Mouse (Mus musculus) embryonic stem cell, embryonic (primary cell): ENCODE measurements around the gene Pdzd7.

Experiments used
- CTCF ChIA-PET, 4 experiments: fragments of 300-600 bp in 2 of 4; fragments of 350-600 bp in 2 of 4; sonication (Branson Sonifier 250); formaldehyde crosslinking; loops; one replicate each; lab custom pipeline; 2022; ENCODE audit warnings: inconsistent platforms in 2 of 4; lab: Charles Lee
- POLR2A ChIA-PET, 4 experiments: fragments of 300-600 bp in 2 of 4; fragments of 350-600 bp in 2 of 4; sonication (Branson Sonifier 250); formaldehyde crosslinking; loops; one replicate each; lab custom pipeline; 2022; ENCODE audit warnings: antibody characterized with exemption in 4 of 4, inconsistent platforms in 1 of 4; lab: Charles Lee

Pdzd7 gene

DNA sequence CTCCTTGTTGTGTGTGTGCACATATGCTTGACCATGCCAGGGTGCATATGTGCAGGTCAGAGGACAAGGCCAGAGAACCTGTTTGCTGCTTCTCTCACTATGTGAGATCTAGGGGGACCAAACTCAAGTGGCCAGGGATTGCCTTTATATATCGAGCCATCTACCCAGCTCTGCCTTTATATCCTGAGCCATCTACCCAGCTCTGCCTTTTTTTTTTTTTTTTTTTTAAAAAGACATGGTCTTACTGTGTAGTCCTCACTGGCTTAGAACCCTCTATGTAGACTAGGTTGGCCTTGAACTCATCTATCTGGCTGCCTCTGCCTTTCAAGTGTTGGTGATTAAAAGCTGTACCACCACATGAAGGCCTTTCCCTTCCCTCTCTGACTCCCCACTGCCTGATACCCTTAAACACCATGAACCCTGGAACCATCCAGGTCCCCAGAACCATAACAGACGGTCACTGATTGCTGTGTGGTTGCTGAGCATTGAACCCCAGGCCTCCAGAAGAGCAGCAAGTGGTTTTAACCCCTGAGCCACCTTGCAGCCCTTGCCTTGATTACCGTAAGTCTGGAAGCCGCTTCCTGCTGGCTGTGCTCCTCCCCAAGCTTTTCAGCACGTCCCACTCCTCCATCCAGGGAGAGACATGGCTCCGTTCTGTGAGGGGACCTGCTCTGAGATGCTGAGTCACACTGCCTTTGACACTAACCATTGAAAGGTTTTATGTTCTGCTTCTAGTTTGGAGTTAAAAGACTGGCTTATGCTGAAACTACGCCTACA, 41.6 kb downstream of the Pdzd7 start:
- ChIA-PET POLR2A (interaction anchor here in 3 of 4 experiments (0.6 to 8.6 kb wide), 11 partner anchors 10 to 715 kb away, joined by 3 to 141 read pairs (median 3); partner anchors contain the start of gene Lzts2 (in 2 of the 3)), CTCF (interaction anchor here in 3 of 4 experiments (0.6 to 16.7 kb wide), 8 partner anchors 8 to 1169 kb away, joined by 3 to 523 read pairs (median 4); no protein-coding TSS in a partner anchor)

DNA sequence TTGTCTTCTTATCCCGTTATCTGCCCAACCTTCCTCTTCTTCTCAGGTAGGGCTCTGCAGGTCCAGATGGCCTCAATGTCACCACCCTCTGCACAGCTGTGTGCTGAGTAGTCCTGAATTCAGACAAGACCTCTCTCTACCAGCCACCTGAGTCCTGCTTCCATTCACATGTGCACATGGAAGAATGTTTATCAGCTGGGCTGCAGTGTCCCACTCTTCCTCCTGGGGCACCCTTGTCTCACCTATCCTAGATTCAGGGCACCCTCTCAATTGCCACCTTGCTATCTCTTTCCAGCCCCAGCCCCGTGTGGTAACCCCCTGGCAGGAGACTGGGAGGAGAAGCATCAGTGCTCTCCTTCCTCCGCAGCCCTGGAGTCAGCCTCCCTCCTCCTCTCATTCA, 43.2 kb downstream of the Pdzd7 start:
- CTCF ChIA-PET: interaction anchor here in 3 of 4 experiments (0.5 to 3.3 kb wide), 5 partner anchors 13 to 1508 kb away, joined by 3 to 18 read pairs (median 5); partner anchors contain the start of gene Sema4g (in 1 of the 3)
- POLR2A ChIA-PET: interaction anchor here (0.5 to 8.6 kb wide), 7 partner anchors 13 to 1044 kb away, joined by 3 to 141 read pairs (median 9); partner anchors contain the start of gene Lzts2 (in 2 of the 4)

DNA sequence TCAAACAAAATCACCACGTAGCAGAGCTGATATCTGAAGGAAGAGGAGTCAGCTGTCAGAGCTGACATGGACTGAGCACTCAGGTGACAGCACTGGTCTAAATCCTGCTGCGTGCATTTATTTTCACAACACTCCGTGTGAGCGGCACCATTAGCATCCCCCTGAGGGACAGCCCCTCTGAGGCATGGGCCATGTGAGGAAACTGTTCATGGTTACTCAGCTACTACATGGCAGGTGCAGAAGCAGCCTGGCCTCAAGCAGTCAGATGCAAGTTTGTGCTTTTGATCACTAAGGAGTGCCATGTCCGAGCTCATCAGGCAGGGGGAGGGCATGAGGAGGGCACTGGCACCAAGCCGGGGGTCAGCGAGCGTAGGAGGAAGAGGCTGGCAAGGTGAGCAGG, 45.9 kb downstream of the Pdzd7 start:
- POLR2A ChIA-PET: interaction anchor here in 1 of 4 experiments (0.9 to 8.6 kb wide), 3 partner anchors 13 to 69 kb away, joined by 3 to 141 read pairs (median 4); partner anchors contain the start of genes Lzts2 and Slf2

DNA sequence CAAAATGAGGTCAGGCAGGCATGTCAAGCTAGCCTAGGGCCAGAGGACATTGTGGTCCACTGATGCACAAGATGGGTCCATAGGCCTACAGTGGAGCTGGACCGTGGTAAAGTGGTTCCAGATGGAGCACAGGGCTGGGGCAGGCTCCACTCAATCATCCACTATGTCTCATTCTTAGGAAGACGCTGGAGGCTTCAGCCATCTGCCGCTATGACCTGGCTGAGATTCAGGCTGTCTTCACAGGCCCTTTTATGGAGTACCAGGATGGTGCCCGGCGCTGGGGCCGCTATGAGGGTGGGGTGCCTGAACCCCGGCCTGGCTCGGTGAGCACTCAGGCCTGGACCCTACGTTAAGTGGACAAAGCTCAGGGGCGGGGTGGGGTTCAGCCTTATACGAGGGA, 47.7 kb downstream of the Pdzd7 start:
- ChIA-PET CTCF (interaction anchor here in 3 of 4 experiments (0.6 to 1.4 kb wide), 4 partner anchors 34 to 62 kb away, joined by 3 to 5 read pairs (median 4); no protein-coding TSS in a partner anchor), POLR2A (interaction anchor here in 2 of 4 experiments (1.2 to 1.6 kb wide), 4 partner anchors 9 to 67 kb away, joined by 3 to 4 read pairs (median 3); partner anchors contain the start of genes Mrpl43 (in 1 of the 2) and Slf2 (in 1 of the 2))

More for the DNA sequence above, 45.9 kb downstream of the Pdzd7 start:
- CTCF ChIA-PET: interaction anchor here in 2 of 4 experiments (0.6 to 2.8 kb wide), 3 partner anchors 31 to 279 kb away, joined by 4 to 14 read pairs (median 7); no protein-coding TSS in a partner anchor

DNA sequence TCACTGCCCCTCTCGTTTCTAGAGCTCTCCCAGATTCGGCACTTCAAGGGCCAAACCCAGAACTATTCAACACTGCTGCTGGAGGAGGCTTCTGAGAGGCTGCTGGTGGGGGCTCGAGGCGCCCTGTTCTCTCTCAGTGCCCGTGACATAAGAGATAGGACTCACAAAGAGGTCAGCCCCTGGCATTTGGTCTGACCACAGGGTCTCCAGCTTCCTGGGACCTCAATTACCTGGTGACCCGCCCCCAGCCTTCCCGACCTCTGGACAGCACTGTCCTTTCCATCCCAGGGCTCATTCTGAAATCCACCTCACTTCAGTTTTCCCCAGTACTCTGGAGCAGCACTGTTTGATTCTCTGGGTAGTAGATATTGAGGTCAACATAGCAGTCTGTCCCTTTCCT, 52.8 kb downstream of the Pdzd7 start:
- ChIA-PET POLR2A (interaction anchor here in 2 of 4 experiments (0.8 to 6.5 kb wide), 10 partner anchors 9 to 61 kb away, joined by 3 to 63 read pairs (median 6); partner anchors contain the start of genes Twnk (in 2 of the 2) and Mrpl43 (in 1 of the 2)), CTCF (interaction anchor here in 3 of 4 experiments (0.6 to 4.7 kb wide), 4 partner anchors 11 to 64 kb away, joined by 3 to 28 read pairs (median 6); no protein-coding TSS in a partner anchor)

DNA sequence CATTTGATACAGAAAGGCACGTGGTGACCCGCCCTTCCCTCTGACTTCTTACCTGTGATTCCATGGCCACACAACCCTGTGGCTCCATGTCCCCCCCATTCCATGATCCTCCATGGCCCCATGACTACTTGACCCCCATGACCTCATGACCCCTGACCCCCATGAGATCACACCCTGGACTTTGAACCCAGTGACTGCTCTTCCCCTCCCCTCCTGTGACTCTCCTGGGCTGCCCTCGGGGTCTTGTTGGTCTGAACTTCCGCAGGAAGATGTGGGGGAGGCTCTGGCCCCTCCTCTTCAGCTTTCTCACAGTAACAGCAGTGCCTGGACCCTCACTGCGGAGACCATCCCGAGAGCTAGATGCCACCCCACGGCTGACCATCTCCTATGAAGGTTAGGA, 53.3 kb downstream of the Pdzd7 start:
- CTCF ChIA-PET: interaction anchor here in 3 of 4 experiments (0.5 to 4.7 kb wide), 8 partner anchors 11 to 106 kb away, joined by 3 to 28 read pairs (median 4); partner anchors contain the start of gene Kazald1 (in 1 of the 3)

DNA sequence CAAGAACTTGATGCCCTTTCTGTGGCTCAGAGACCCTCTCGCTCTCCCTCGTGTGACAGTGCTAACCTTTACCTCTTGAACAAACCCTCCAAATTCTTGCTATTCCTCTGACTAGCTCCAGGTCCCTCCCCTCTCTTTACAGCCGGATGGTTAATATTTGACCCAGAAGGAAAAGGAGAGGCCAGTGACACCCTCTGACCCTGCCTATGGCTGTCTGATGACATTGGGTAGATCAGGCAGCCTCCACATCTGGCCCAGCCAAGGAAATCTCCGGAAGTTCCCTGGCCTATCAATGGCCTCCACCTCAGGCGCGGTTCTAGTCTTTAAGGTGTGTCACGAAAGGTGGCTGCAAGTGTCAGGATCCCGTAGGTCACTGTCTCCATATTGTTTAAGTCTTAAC, 54.5 kb downstream of the Pdzd7 start:
- POLR2A ChIA-PET: interaction anchor here (0.5 to 6.5 kb wide), 13 partner anchors 8 to 329 kb away, joined by 3 to 63 read pairs (median 4); partner anchors contain the start of genes Twnk (in 3 of the 4), Mrpl43 (in 2 of the 4) and Lzts2 (in 1 of the 4)
- CTCF ChIA-PET: interaction anchor here in 2 of 4 experiments (1.0 to 4.7 kb wide), 4 partner anchors 21 to 84 kb away, joined by 3 to 28 read pairs (median 6); partner anchors contain the start of gene Kazald1 (in 1 of the 2)

More for the DNA sequence above, 53.3 kb downstream of the Pdzd7 start:
- POLR2A ChIA-PET: interaction anchor here in 3 of 4 experiments (0.6 to 6.5 kb wide), 12 partner anchors 9 to 61 kb away, joined by 3 to 63 read pairs (median 5); partner anchors contain the start of genes Twnk (in 3 of the 3), Mrpl43 (in 2 of the 3) and Lzts2 (in 1 of the 3)

DNA sequence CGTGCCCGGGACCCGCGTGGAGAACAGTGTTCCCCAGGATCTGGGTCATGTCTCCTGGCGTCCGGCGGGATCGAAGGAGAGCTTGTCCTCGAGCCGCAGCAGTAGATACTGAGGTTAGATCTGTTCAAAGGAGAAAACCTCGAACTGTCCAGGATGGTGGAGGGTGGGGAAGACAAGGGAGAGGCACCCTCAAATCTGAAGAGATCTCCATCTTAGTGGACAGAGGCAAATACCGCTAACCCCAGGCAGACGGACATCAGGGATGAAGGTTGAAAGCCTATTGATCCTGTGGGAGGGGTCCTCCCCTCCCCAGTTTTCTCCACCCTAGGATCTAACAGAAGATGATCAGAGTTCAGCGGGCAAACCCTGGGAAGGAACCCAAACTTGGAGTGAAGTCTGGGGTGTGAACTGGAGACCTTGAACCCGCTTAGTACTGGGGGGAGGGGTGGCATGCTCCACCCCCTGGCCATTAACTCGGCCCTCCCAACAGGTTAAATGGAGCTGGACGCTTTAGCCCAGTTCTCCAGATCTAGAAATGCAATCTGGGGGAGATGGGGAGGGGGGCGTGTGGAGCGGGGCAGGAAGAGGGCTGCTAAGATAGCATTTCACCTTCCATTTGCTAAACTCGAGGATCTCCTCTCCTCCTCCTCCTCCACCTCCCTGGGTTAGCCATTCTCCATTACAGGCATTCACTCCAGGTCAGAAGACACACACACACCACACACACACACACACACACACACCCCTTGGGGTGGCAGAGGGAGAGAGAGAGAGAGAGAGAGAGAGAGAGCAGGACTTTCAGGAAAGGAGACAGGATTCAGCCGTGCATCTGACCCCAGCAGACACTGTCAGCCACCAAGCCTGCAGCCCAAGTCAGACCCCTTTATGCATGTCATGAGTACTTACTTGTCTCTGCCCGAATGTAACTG, 55.7 kb downstream of the Pdzd7 start:
- ChIA-PET CTCF (interaction anchor here in 3 of 4 experiments (0.6 to 4.7 kb wide), 12 partner anchors 9 to 1255 kb away, joined by 3 to 28 read pairs (median 4); partner anchors contain the start of gene Mrpl43 (in 1 of the 3)), POLR2A (interaction anchor here in 3 of 4 experiments (0.6 to 6.4 kb wide), 12 partner anchors 12 to 505 kb away, joined by 3 to 29 read pairs (median 4); partner anchors contain the start of genes Mrpl43 (in 2 of the 3), Twnk (in 2 of the 3) and Slf2 (in 1 of the 3))

DNA sequence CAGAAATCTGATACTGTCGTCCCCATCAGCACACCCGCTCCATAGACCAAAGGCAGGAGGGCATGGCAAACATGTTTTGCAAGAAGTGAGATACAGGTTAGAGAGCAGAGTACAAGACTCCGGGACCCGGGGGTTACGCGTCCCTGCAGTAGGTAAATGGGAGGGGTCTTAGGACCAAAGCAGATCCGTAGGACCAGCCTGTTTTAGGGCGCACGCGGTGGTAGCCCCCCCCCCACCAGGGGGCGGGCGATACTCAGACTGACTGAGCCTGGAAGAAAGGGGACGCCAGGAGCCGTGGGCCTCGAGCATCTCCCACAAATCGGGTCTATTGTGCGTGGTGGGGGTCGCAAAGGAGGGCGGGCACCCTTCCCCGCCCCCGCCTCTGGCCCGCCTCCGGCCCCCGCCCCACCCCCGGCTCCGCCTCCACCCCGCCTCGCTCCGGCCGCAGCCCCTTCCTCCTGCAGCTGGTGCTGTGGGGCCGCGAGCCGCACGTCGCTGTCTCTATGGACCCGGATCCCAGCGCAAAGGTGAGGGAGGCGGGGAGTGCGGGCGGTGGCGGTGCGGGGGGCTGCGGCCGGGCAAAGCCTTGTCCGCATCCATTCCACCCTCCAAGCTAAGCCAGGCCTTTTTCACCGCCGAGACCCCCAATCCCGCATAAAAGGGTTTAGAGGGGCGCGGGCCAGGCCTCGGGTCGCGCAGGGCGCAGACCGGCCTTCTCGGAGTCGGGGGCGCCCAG, 56.5 kb downstream of the Pdzd7 start, which contains the start of gene Sema4g:
Gene Sema4g, plus strand, starts transcription at position 271 of the 736 bp plus-strand sequence.
- CTCF ChIA-PET: interaction anchor here (0.6 to 4.7 kb wide), 14 partner anchors 8 to 1256 kb away, joined by 3 to 28 read pairs (median 4); partner anchors contain the start of genes Mrpl43 (in 2 of the 4) and Twnk (in 1 of the 4)
- POLR2A ChIA-PET: interaction anchor here in 3 of 4 experiments (0.6 to 6.4 kb wide), 14 partner anchors 13 to 504 kb away, joined by 3 to 29 read pairs (median 4); partner anchors contain the start of genes Mrpl43 (in 2 of the 3), Twnk (in 2 of the 3) and Slf2 (in 1 of the 3)

DNA sequence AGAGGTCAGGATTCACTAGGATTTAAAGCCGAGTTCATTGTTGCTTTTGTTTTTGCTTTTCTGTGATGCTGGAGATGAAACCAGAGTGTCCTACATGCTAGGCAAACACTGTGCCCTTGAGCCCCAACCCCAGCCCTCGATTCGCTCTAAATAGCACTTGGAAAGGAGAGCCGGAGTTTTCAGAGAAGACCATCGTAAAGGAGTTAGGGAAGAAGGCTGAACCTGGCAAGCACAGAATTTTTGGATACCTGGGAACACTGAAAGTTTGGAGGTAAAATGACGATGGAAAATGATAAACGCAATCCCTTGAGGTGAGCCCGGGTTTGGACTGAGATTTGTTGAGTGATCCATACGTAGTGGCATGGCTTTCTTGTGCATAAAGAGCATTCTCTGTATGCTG, 57.2 kb downstream of the Pdzd7 start:
- ChIA-PET POLR2A (interaction anchor here in 2 of 4 experiments (0.9 to 6.4 kb wide), 7 partner anchors 18 to 53 kb away, joined by 3 to 29 read pairs (median 5); partner anchors contain the start of genes Mrpl43 (in 2 of the 2) and Twnk (in 2 of the 2)), CTCF (interaction anchor here in 3 of 4 experiments (0.7 to 4.7 kb wide), 7 partner anchors 14 to 43 kb away, joined by 3 to 28 read pairs (median 5); partner anchors contain the start of genes Mrpl43 (in 2 of the 3) and Twnk (in 1 of the 3))

DNA sequence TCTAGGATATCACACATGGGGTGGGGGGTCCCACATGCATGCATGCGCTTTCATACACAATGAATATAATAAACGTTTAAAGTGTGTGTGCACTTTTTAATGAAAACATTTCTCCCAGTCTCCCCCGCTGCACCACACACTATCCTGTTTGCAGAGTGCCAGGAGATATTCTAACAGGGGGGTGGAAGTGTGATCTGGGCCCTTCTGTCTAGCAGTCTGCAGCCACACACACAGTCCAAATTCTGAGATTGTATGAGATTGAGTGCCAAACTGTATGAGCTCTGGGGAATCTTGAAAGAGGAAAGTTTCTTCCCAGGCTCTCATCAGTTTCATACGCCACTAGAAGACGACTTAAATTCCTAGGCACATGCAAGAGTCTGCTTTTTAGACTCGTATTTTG, 57.7 kb downstream of the Pdzd7 start:
- ChIA-PET CTCF (interaction anchor here in 3 of 4 experiments (1.8 to 3.5 kb wide), 3 partner anchors 42 to 43 kb away, joined by 5 to 19 read pairs (median 11); no protein-coding TSS in a partner anchor), POLR2A (interaction anchor here in 2 of 4 experiments (1.1 to 6.4 kb wide), 6 partner anchors 12 to 53 kb away, joined by 3 to 29 read pairs (median 8); partner anchors contain the start of genes Lzts2 (in 1 of the 2), Mrpl43 (in 1 of the 2) and Twnk (in 1 of the 2))

DNA sequence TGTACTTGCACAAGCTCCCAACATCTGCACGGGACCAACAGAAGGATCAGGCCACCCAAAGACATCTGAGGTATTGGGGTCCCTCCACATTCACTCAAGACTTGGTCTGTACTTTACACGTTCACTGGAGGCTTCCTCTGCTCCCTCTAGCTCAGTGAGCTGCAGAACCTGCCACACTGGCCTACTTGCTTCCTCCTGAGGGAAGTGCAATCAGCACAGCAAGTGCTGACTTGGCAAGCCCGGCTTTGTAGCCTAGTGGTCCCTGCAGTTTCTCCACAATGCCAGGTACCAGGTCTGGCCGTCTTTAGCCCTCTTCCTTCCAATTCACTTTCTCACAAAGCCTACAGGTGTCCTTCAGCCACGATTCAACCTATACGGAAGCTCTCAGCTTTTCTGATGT, 58.5 kb downstream of the Pdzd7 start:
- ChIA-PET CTCF (interaction anchor here (1.8 to 3.5 kb wide), 4 partner anchors 43 to 44 kb away, joined by 5 to 19 read pairs (median 14); no protein-coding TSS in a partner anchor), POLR2A (interaction anchor here in 3 of 4 experiments (0.9 to 6.4 kb wide), 14 partner anchors 9 to 90 kb away, joined by 3 to 29 read pairs (median 4); partner anchors contain the start of genes Lzts2 (in 2 of the 3), Mrpl43 (in 1 of the 3), Slf2 (in 1 of the 3) and Twnk (in 1 of the 3))

DNA sequence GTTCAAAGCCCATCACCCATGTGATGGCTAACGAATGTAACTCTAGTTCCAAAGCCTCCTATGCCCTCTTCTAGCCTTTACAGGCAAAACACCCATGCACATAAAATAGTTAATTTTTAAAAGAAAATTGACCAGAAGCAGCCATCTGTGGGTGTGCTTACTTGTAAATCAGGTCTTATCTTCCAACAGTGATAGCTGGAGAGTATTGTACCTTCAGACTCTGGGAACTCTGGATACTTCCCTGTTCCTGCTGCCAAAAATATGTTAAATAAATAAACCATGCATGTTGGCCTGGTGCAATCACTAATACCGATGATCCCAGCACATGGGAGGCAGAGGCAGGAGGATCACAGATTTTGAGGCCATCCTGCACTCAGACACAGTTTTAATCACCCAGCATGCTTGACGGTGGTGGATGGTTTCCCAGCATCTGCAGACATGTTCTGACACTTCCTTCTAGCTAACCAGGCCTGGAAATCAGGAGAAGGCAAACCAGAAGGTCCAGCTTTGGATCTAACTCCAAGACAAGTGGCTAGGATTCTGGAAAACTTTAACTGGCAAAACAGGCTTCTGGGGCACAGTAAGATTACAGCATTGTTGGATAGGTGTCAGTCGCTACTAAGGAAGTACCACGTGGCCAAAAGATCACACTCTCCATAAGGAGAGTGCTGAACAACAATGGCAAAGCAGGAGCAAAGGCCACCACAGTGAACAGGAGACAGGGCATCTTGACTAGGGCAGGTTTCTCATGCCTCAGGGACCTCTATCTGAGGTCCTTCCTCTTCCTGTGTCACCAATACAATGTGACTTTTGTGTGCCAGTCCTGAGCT, 60.1 kb downstream of the Pdzd7 start:
- ChIA-PET CTCF (interaction anchor here in 3 of 4 experiments (0.6 to 3.5 kb wide), 5 partner anchors 45 to 421 kb away, joined by 3 to 19 read pairs (median 11); no protein-coding TSS in a partner anchor), POLR2A (interaction anchor here in 2 of 4 experiments (1.4 to 6.4 kb wide), 7 partner anchors 10 to 91 kb away, joined by 4 to 29 read pairs (median 5); partner anchors contain the start of genes Lzts2 (in 2 of the 2), Mrpl43 (in 1 of the 2) and Twnk (in 1 of the 2))

DNA sequence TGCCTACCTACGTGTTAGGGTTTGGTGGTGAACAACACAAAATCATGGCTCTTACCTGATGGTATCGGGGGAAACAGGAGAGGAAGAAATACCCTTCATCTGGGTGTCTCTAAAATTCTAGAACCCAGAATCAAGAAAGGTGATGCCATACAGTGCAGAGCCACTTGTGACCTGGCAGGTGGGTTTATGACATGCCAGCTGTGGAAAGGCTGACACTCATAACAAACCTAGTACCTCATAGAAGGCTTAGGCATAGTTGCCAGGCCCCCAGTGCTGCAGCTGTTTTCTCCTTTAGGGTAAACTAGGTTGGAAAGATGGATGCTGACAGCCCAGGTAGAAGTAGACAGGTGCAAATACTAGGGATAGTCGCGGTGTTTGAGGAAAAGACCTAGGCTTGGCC, 61.1 kb downstream of the Pdzd7 start:
- ChIA-PET CTCF (interaction anchor here in 2 of 4 experiments (1.1 to 3.5 kb wide), 2 partner anchors 46 to 47 kb away, joined by 5 to 19 read pairs; no protein-coding TSS in a partner anchor), POLR2A (interaction anchor here in 1 of 4 experiments (0.7 to 6.4 kb wide), 2 partner anchors 22 to 430 kb away, joined by 6 to 29 read pairs; partner anchors contain the start of genes Mrpl43 and Twnk)
